Mouse (Mus musculus) embryonic facial prominence, embryonic 11.5 days (tissue): ENCODE results near the gene Chaf1a. TPM values are rescaled to one million over a fixed set of nuclear protein-coding genes. Genes with fewer than 3 reads are reported as not detected.
"Not testable (repeated sequence)": the region's sequence is repeated elsewhere in the genome, so short reads cannot be mapped to it uniquely, and the experiment has no call there.

Source experiments
- ATAC-seq: fragments of 200-750 bp; cut with Nextera tagmentation; replicated peaks from 2 replicates; pipeline ENCODE4 v1.8.0; 2017; ENCODE audit warnings: low read depth; ENCODE audit not compliant: insufficient number of reproducible peaks, low FRiP score, low TSS enrichment
- DNase-seq: peaks from one replicate; pipeline ENCODE4 v3.0.0-alpha.2; 2015; ENCODE audit warnings: low spot score
- H3K27ac ChIP-seq: fragments of 300-500 bp; sonication (generic); replicated peaks from 2 replicates; pipeline ENCODE4 v1.5.1; 2014; ENCODE audit warnings: mild to moderate bottlenecking, low read depth, low read length, control low read depth
- H3K27me3 ChIP-seq: fragments of 300-500 bp; sonication (generic); 2 replicates; pipeline ENCODE4 v1.6.1; 2014; ENCODE audit warnings: mild to moderate bottlenecking, low read length, moderate library complexity, mixed read lengths; ENCODE audit not compliant: control insufficient read depth, insufficient read depth
- H3K36me3 ChIP-seq: fragments of 300-500 bp; sonication (generic); replicated peaks from 2 replicates; pipeline ENCODE4 v1.6.1; 2014; ENCODE audit warnings: low read depth, mild to moderate bottlenecking, low read length, moderate library complexity, mixed read lengths; ENCODE audit not compliant: control insufficient read depth, insufficient read depth
- H3K4me1 ChIP-seq: fragments of 300-500 bp; sonication (generic); 2 replicates; pipeline ENCODE4 v1.6.1; 2014; ENCODE audit warnings: low read length, mixed read lengths; ENCODE audit not compliant: control insufficient read depth, insufficient read depth
- H3K4me2 ChIP-seq: fragments of 300-500 bp; sonication (generic); 2 replicates; pipeline ENCODE4 v1.6.1; 2014; ENCODE audit warnings: low read depth, mild to moderate bottlenecking, control low read depth, low read length, moderate library complexity
- H3K4me3 ChIP-seq: fragments of 300-500 bp; sonication (generic); 2 replicates; pipeline ENCODE4 v1.5.1; 2014; ENCODE audit warnings: low read depth, low read length, control low read depth
- H3K9ac ChIP-seq: fragments of 300-500 bp; sonication (generic); replicated peaks from 2 replicates; pipeline ENCODE4 v1.6.1; 2014; ENCODE audit warnings: mild to moderate bottlenecking, control low read depth, low read length
- H3K9me3 ChIP-seq: fragments of 300-500 bp; sonication (generic); replicated peaks from 2 replicates; pipeline ENCODE4 v1.6.1; 2016; ENCODE audit warnings: mild to moderate bottlenecking, low read length, inconsistent platforms, mixed read lengths; ENCODE audit not compliant: control insufficient read depth
- WGBS: fragments of 180-500 bp; shearing (Covaris S2); extraction: QIAGEN DNeasy Blood & Tissue Kit; methylation state at CpG from one replicate; pipeline ENCODE4 v1.1.7; 2014; 5-methylcytosine and 5-hydroxymethylcytosine counted together
- polyA plus RNA-seq: library from polyadenylated mRNA; unstranded; fragments of >200 nt; fragmentation: Nextera tagmentation; extraction: Ambion mirVana; gene quantifications from 2 replicates; pipeline ENCODE4 v1.2.1, GENCODE M21; 2014

Gene Chaf1a
- polyA plus RNA-seq, 1 experiment from 2014 or later = 24.5 TPM

DNA sequence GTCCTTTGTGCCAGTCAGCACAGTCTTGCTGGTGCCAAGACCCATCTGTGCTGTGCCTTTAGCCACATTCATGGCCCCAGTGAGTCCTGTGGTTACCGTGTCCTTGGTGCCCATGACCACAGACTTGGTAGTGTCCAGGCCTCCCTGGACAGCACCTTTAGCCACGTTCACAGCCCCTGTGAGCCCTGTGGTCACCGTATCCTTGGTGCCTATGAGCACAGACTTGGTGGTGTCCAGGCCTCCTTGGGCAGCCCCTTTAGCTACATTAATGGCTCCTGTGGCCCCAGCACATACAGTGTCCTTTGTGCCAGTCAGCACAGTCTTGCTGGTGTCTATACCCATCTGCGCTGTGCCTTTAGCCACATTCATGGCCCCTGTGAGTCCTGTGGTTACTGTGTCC lies 66.2 kb downstream of the Chaf1a start:
- not testable (repeated sequence) for DNase-seq, H3K4me1 ChIP-seq, ATAC-seq

DNA sequence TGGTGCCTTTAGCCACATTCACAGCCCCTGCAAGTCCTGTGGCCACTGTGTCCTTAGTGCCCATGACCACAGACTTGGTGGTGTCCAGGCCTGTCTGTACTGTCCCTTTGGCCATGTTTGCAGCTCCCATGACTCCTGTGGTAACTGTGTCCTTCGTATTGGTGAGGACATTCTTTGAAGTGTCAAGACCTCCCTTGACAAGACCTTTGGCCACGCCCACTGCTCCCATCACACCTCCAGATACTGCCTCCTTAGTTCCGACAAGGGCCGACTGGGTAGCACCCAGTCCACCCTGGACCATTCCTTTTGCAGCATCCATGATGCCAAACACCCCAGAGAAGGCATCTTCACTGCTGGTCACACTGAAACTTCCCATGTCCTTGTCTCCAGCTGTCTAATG lies 66.7 kb downstream of the Chaf1a start:
- H3K4me3 ChIP-seq = no peak overlapping the region
- no peaks in the 10 kb centered on the region for H3K9me3 ChIP-seq
- H3K27ac ChIP-seq = no peak overlapping the region
- H3K4me2 ChIP-seq = no peak overlapping the region
- no peaks in the 10 kb centered on the region for H3K27me3 ChIP-seq
- DNase-seq (no peak), ATAC-seq (no peak)
- 83% methylated on average over 4 of the region's 4 CpGs for WGBS
- no peak overlapping the region for H3K9ac ChIP-seq
- H3K4me1 ChIP-seq = no peaks in the 10 kb centered on the region
- no peaks in the 10 kb centered on the region; the same call in none of the 2 replicates for H3K36me3 ChIP-seq

More for the DNA sequence above, 66.2 kb downstream of the Chaf1a start:
- H3K27ac ChIP-seq, H3K36me3 ChIP-seq, H3K4me3 ChIP-seq, H3K9ac ChIP-seq, H3K9me3 ChIP-seq, H3K27me3 ChIP-seq, H3K4me2 ChIP-seq: not testable (repeated sequence)
- 95% methylated on average over 4 of the region's 4 CpGs for WGBS

DNA sequence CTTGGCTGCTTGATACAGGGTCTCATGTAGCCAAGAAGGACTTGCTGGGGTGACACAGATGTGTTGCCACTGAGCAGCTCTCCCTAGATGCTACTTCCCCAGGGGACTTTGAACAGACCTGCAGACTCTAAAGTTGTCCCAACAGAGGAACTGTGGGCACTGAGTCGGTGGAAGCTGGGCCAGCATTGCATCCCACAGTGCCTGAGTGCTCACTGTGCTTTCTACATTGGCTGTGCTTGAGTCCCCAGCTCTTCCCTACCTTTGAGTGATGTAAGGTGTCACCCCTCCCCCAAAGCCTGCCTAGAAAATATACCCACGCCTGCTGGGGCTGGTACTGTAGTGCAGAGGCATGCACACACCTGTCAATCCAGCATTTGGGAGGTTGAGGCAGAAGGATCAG lies 67.5 kb downstream of the Chaf1a start:
- DNase-seq (no peak), ATAC-seq (no peak)
- H3K4me1 ChIP-seq = no peaks in the 10 kb centered on the region
- H3K36me3 ChIP-seq = no peaks in the 10 kb centered on the region
- no peak overlapping the region for H3K4me3 ChIP-seq
- H3K4me2 ChIP-seq = no peak overlapping the region
- H3K9me3 ChIP-seq = no peaks in the 10 kb centered on the region
- H3K9ac ChIP-seq = no peak overlapping the region
- 63% methylated on average over 2 of the region's 2 CpGs for WGBS
- no peak overlapping the region for H3K27ac ChIP-seq
- no peaks in the 10 kb centered on the region for H3K27me3 ChIP-seq

DNA sequence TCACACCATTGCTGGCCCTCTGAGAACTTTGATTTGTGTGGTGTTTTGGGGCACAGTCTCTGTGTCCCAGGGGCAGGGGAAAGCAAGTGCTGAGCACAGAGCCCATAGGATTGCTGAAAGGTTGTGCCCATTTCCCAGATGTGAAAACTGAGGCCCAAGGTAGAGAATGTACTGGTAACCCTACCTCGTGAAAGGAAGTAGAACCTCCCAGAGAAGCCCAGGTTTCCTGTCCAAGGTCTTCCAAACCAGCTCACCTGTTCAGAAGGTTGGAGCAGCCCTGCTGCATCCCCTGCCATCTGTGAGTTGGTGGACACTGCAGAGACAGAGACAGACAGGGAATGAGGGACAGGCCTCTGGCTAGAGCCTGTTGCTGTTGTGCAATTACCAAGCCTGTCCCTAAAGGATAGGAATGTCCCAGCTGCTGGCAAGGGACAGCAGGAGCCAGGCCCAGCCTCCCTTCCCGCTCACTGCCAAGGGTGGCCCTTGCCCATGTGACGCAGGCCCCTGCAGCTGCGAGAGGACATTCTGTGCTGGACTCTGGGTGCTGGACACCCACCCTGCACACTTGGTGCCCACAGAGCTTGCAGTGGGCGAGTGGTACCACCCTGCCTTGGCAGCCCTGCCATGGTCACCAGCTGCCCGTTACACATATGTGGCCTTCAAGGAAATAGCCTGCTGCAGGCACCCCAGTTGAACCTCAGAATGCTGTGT lies 68.2 kb downstream of the Chaf1a start:
- Histone ChIP-seq H3K36me3 (no peaks in the 10 kb centered on the region), H3K9ac (no peak overlapping the region), H3K4me2 (no peak overlapping the region), H3K9me3 (no peaks in the 10 kb centered on the region), H3K4me1 (no peaks in the 10 kb centered on the region), H3K4me3 (no peak overlapping the region), H3K27ac (no peak overlapping the region), H3K27me3 (no peaks in the 10 kb centered on the region)
- 82% methylated on average over 6 of the region's 6 CpGs for WGBS
- ATAC-seq (no peak), DNase-seq (no peak)

DNA sequence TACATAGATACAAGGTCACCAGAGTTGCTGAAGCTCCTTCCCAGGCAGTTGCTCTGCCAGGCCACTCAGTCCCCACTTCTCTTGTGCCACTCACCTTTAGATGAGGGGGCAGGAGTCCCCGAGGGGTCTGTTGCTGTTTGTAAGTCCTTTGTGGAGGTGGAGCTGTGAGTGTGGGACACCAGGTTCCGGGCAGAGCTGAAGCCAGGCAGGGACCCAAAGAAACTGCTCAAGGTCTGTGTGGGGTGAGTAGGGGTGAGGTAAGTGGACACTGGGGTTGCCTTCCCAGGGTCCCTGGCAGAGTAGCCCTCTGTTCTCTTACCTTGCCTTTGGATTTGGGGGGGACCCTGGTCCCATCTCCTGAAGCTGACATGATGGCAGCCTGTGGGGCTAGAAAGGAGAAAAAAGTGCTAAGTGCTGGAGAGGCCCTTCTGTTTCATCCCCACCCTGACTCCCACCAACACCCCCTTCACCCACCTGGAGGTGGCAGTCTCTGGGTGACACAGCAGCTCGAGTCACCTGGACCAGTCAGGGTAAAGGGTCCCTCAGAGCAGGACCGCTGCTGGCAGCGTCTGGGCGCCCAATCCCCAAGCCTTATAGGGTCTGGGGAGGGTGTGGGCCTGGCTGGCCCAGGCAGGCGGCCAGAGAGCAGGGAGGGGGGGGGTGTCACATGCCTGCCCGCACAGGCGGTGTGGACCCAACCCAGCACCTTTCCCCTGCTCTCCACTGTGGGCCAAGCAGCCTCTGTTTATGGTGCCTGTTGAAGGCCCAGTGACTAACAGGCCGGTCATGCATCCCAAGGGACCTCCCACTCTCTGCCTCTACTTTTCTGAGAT lies 69.2 kb downstream of the Chaf1a start, which contains the start of gene Plin4:
TSS of gene Plin4 (minus strand) at position 585 of the 833 bp plus-strand sequence.
- WGBS = 59% methylated on average over 10 of the region's 10 CpGs
- H3K4me2 ChIP-seq = no peak within 1 kb of the TSS
- no peak within 1 kb of the TSS for H3K4me3 ChIP-seq
- no peaks in the 10 kb centered on the region for H3K27me3 ChIP-seq
- H3K27ac ChIP-seq = no peak within 1 kb of the TSS
- no peak within 1 kb of the TSS for H3K9ac ChIP-seq
- DNase-seq (no peak), ATAC-seq (0 out of 2 replicates have a peak, but pooled peaks have one; percentile 32)
- no peaks in the 10 kb centered on the region for H3K4me1 ChIP-seq
- H3K9me3 ChIP-seq = no peaks in the 10 kb centered on the region
- H3K36me3 ChIP-seq = no peaks in the 10 kb centered on the region

DNA sequence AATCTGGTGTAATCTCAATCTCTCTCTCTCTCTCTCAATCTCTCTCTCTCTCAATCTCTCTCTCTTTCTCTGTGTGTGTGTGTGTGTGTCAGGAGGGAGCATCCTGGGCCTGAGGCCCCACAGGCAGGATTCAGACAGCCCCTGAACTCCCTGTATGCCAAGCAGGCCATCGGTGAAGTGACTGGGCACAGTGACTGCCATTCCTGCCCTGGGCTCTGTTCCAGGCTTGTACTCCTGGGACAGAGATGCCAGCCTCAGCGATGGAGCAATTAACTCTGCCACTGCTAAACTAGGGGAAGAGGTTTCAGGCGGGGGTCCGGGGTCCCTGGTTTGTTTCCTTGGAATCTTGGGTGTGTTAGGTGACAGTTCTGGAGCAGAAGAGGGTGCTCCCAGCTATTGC lies 70.3 kb downstream of the Chaf1a start:
- 73% methylated on average over 4 of the region's 4 CpGs for WGBS
- DNase-seq = no peak
- ATAC-seq = no peak
- H3K4me2 ChIP-seq = no peak overlapping the region
- H3K9ac ChIP-seq = no peak overlapping the region
- no peak overlapping the region for H3K4me3 ChIP-seq
- no peaks in the 10 kb centered on the region for H3K36me3 ChIP-seq
- no peak overlapping the region for H3K27ac ChIP-seq
- no peaks in the 10 kb centered on the region for H3K27me3 ChIP-seq
- no peaks in the 10 kb centered on the region for H3K4me1 ChIP-seq
- no peaks in the 10 kb centered on the region for H3K9me3 ChIP-seq

DNA sequence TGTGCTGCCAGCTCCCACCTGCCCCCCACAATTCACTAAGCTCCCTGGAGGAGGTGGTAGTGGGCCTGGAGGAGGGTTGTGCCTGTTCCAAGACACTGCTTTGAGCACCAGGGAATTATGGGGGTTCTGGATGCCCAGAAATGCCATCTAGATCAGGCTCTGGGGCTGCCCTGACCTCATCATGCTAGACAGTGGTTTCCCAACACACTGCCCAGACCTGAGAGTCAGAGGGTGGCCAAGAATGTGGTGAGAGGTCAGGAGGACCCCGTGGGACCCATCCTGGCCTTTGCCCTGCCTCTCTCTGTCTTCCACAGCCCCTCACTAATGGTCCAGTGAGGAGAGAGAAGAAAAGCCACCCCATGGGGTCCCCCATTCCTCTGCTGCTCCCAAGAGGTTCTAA lies 70.8 kb downstream of the Chaf1a start:
- no peak overlapping the region for H3K9ac ChIP-seq
- ATAC-seq = no peak
- H3K4me1 ChIP-seq = no peaks in the 10 kb centered on the region
- H3K9me3 ChIP-seq = no peaks in the 10 kb centered on the region
- no peak for DNase-seq
- H3K27ac ChIP-seq = no peak overlapping the region
- WGBS = 54% methylated on average over 1 of the region's 1 CpGs
- H3K27me3 ChIP-seq = no peaks in the 10 kb centered on the region
- H3K4me2 ChIP-seq = no peak overlapping the region
- no peak overlapping the region for H3K4me3 ChIP-seq
- no peaks in the 10 kb centered on the region for H3K36me3 ChIP-seq

DNA sequence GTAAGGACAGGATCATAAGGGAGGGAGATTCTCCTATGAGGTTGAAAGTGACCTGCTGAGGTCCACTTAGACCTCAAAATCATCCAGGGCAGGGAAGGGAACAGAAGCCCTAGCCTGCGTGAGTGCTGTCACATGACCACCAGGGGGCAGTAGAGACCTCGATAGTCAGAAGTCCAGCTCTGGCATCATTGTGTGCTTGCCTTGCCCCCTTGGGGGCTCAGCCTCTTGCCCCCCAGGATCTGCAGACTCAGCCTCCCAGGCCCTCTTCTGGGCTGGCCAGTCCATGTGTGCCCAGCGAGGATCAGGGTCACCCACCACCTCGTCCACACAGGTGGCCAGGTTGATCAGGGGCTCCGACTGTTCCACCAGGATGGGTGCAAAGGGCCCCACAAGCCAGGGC lies 71.6 kb downstream of the Chaf1a start:
- DNase-seq = peak; percentile 87
- no peaks in the 10 kb centered on the region for H3K27me3 ChIP-seq
- 0 out of 2 replicates have a peak, but pooled peaks have one; percentile 17 for ATAC-seq
- no peak overlapping the region for H3K4me3 ChIP-seq
- H3K4me1 ChIP-seq = no peaks in the 10 kb centered on the region
- no peaks in the 10 kb centered on the region for H3K9me3 ChIP-seq
- no peak overlapping the region for H3K4me2 ChIP-seq
- H3K9ac ChIP-seq = no peak overlapping the region
- H3K36me3 ChIP-seq = no peaks in the 10 kb centered on the region
- no peak overlapping the region for H3K27ac ChIP-seq
- WGBS = 41% methylated on average over 5 of the region's 5 CpGs
